Mouse (Mus musculus) left cerebral cortex, postnatal 25 days (tissue): ENCODE data around the gene Rffl. TPM values are rescaled to one million over a fixed set of nuclear protein-coding genes. Genes with fewer than 3 reads are reported as not detected.

Source experiments
- DNase-seq, 2 experiments: peaks; one replicate each; pipeline ENCODE4 v3.0.0; 2022; ENCODE audit warnings: low spot score in 2 of 2, mixed read lengths in 1 of 2
- intact Hi-C: fragments of 180-260 bp; cut with DNase I; formaldehyde crosslinking; loops from one replicate; pipeline ENCODE4 v1.15.1; 2025
- total RNA-seq, 2 experiments: library from RNA; stranded (reverse); gene quantifications; 2 replicates each; pipeline ENCODE4 v1.2.3; 2021

The Rffl gene
- total RNA-seq, 2 experiments from 2014 or later: 8.6 to 9.7 TPM

- DNase-seq: no peak
- intact Hi-C loops: no loop called here
Observed at GRCm38 (mm10) chr11:82807370-82807769, 63.6 kb downstream of the Rffl start.

- intact Hi-C loops: no loop called here
- no peak for DNase-seq
Observed at GRCm38 (mm10) chr11:82806656-82807055, 64.4 kb downstream of the Rffl start.

GRCm38 (mm10) chr11:82783453-82783852 lies 87.6 kb downstream of the Rffl start:
- no peak for DNase-seq
- intact Hi-C loops: no loop called here

- DNase-seq: no peak
- intact Hi-C loops: no loop called here
Observed at GRCm38 (mm10) chr11:82782197-82782596, 88.8 kb downstream of the Rffl start.

GRCm38 (mm10) chr11:82780983-82781903 lies 89.8 kb downstream of the Rffl start, which contains the start of gene Lig3:
Lig3 (plus strand) TSS chr11:82781108.
- intact Hi-C loops: loop anchor here (1.0 to 2.0 kb wide), 2 partner anchors 17 to 90 kb away; partner anchors contain the start of genes Cct6b, Rffl and Zfp830
- peak; percentile 94 to 95 for DNase-seq

GRCm38 (mm10) chr11:82780134-82780533 lies 90.9 kb downstream of the Rffl start:
- no peak for DNase-seq
- intact Hi-C loops: loop anchor here (2.0 kb wide), 1 partner anchor 91 kb away; the partner anchor contains the start of gene Rffl

- no peak for DNase-seq
- intact Hi-C loops: loop anchor here (1.0 to 5.0 kb wide), 4 partner anchors 17 to 527 kb away; partner anchors contain the start of gene Lig3
Observed at GRCm38 (mm10) chr11:82764438-82764924, 106.5 kb downstream of the Rffl start.

GRCm38 (mm10) chr11:82763742-82764437 lies 107.1 kb downstream of the Rffl start, which contains the start of the genes Cct6b and Zfp830:
Cct6b (minus strand) TSS chr11:82764321.
Zfp830 (plus strand) TSS chr11:82764345.
- DNase-seq: peak; percentile 94 to 95
- intact Hi-C loops: loop anchor here (1.0 to 5.0 kb wide), 4 partner anchors 17 to 527 kb away; partner anchors contain the start of gene Lig3

GRCm38 (mm10) chr11:82763261-82763660 lies 107.7 kb downstream of the Rffl start:
- no peak for DNase-seq
- intact Hi-C loops: loop anchor here (5.0 kb wide), 3 partner anchors 71 to 526 kb away; no protein-coding TSS in a partner anchor

- DNase-seq: no peak
- intact Hi-C loops: loop anchor here (5.0 kb wide), 3 partner anchors 70 to 525 kb away; no protein-coding TSS in a partner anchor
Observed at GRCm38 (mm10) chr11:82762286-82762829, 108.7 kb downstream of the Rffl start.

DNA sequence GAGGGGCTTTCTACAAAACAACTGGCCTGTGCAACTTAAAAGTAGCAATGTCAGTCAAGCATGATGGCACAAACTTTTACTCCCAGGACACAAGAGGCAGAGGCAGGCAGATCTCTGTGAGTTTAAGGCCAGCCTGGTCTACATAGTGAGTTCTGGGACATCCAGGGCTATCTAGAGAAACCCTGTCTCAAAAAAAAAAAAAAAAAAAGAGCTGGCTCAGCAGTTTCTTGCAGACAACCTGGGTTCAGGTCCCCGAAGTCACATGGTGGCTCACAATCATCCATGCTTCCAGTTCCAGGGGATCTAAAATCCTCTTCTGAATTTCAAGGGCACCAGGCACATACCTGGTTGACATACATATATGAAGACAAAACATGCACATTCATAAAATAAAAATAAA lies 115.1 kb downstream of the Rffl start:
- intact Hi-C loops: no loop called here
- DNase-seq: no peak

Other genes with a start within 250 kb of the Rffl start
- under 1 TPM in 1 of 2 experiments, not detected in 1; 0.25 TPM for gene Cct6b, start 106.9 kb downstream of the Rffl start, total RNA-seq
- 10 to 100 TPM; 15.5 to 17.3 TPM for gene Zfp830, start 106.9 kb downstream of the Rffl start, total RNA-seq
- 10 to 100 TPM; 23.1 to 26.4 TPM for gene Lig3, start 90.1 kb downstream of the Rffl start, total RNA-seq
- gene Rad51d, start 19.4 kb upstream of the Rffl start, total RNA-seq: 10 to 100 TPM; 14.1 to 16.6 TPM
- gene Fndc8, start 20.9 kb upstream of the Rffl start, total RNA-seq: not detected
- gene Nle1, start 37.2 kb upstream of the Rffl start, total RNA-seq: 10 to 100 TPM; 32.3 to 32.8 TPM
- 1 to 10 TPM; 1.8 to 3.1 TPM for gene Unc45b, start 39.3 kb upstream of the Rffl start, total RNA-seq
- gene Slfn5, start 80.1 kb upstream of the Rffl start, total RNA-seq: 1 to 10 TPM; 4.4 to 4.5 TPM
- under 1 TPM; 0.48 to 0.57 TPM for gene Slfn9, start 120.6 kb upstream of the Rffl start, total RNA-seq
- gene Slfn8, start 149.6 kb upstream of the Rffl start, total RNA-seq: under 1 TPM; 0.50 to 0.87 TPM
- 1 to 10 TPM; 1.3 to 1.6 TPM for gene Slfn2, start 193.9 kb upstream of the Rffl start, total RNA-seq
- not detected for gene Slfn1, start 245.6 kb upstream of the Rffl start, total RNA-seq